Mouse (Mus musculus): ENCODE measurements around the gene Gnpnat1.

DNA sequence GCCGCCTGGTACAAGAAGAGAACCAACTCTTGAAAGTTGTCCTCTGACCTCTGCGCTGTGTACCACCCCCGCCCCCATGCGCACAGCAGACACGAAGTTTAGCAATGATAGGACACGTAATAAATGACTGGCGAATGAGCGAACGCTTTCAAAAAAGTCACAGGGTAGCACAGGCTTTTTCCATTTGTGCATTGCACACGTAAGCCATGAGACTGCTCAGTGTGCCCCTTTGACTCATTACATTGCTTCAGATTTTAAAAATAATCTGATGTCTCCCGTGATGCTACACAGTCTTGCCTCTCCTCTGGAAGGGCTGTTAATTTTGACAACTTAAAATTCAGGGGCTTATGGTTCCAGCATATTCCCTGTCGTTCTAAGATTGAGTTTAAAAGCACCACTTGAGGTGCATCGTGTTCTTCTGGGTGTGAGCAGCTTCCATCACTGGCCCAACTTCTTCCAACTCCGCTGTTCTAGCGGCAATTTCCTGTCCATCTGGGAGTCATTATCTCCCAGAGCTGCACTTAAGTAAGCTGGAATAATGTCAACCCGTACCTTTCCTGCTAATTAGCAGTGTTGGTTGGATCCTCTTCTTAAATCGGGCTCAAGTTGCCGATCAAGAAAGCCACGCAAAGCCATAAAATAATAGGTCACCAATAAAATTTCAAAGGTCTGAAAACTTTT lies 33.7 kb upstream of the Gnpnat1 start:
- TF ChIP-seq HCFC1 (IDR thresholded peaks at IDR 0.05; ENCODE audit: borderline replicate concordance, insufficient read depth, low read length): no peak
- no peak for TF ChIP-seq ZNF384 (IDR thresholded peaks at IDR 0.05; ENCODE audit: low read depth, low read length)
- no peak for TF ChIP-seq MAFK (IDR thresholded peaks at IDR 0.05; ENCODE audit: insufficient read depth, low read depth, low read length)
- no peak for TF ChIP-seq ZC3H11A (IDR thresholded peaks at IDR 0.05; ENCODE audit: borderline replicate concordance, low read depth, low read length)
